Mouse (Mus musculus): ENCODE measurements around the gene 9930021J03Rik.

DNA sequence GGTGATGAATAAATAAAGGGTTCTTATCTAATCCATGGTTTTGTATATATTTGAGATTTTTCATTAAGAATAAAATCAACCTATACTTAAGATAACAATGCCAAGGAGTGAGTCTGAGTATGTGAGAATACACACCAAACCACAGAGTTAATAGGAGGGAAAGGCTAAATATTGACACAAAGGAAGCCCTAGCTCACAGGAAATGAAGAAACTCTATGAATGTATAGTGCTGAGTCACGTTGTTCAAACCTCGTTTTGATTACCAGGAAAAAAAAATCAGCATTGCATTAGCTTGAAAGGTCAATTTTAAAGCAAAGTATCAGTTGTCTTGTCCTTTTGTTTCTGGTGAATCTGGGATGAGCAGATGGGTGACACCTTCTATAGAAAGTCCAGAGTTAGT, 19.2 kb upstream of the 9930021J03Rik start:
- TF ChIP-seq CTCF (conservative IDR thresholded peaks at IDR 0.05; ENCODE audit: low read length) = no peak
- TF ChIP-seq POU5F1 (IDR thresholded peaks at IDR 0.05; ENCODE audit: borderline replicate concordance, low read length) = no peak
